Mouse (Mus musculus) CH12.LX (cell line): ENCODE measurements around the gene Bard1. TPM values are rescaled to one million over a fixed set of nuclear protein-coding genes. Genes with fewer than 3 reads are reported as not detected.

Experiments used
- DNase-seq: peaks from one replicate; pipeline ENCODE4 v3.0.0-alpha.2; 2013; ENCODE audit errors: extremely low read depth
- H3K27ac ChIP-seq: 2 replicates; pipeline ENCODE4 v1.5.1; 2012; ENCODE audit warnings: low read depth, mild to moderate bottlenecking, control low read depth, moderate library complexity; ENCODE audit not compliant: insufficient read depth
- H3K27me3 ChIP-seq: replicated peaks from 2 replicates; pipeline ENCODE3; 2012; ENCODE audit warnings: inconsistent platforms
- H3K36me3 ChIP-seq, 2 experiments: replicated peaks in 1 of 2; 2 replicates each; pipeline versions ENCODE3 to v1.6.1; 2012; ENCODE audit warnings: inconsistent platforms in 1 of 2, low read length in 1 of 2, mild to moderate bottlenecking in 1 of 2, mixed read lengths in 1 of 2, moderate library complexity in 1 of 2; ENCODE audit not compliant: control insufficient read depth in 1 of 2, insufficient read depth in 1 of 2
- H3K4me1 ChIP-seq, 2 experiments: 2 replicates each; pipeline ENCODE4 v1.6.1; 2012; ENCODE audit warnings: inconsistent platforms in 1 of 2, moderate library complexity in 1 of 2; ENCODE audit not compliant: insufficient read depth in 2 of 2, control insufficient read depth in 1 of 2
- H3K4me2 ChIP-seq: 2 replicates; pipeline ENCODE4 v1.6.1; 2012; ENCODE audit warnings: low read depth, mild to moderate bottlenecking, control low read depth; ENCODE audit not compliant: poor library complexity, insufficient read depth, severe bottlenecking
- H3K4me3 ChIP-seq, 3 experiments: fragments of 150-350 bp in 1 of 3; sonication (generic) in 1 of 3; replicated peaks in 1 of 3; 2 replicates each; pipeline versions ENCODE3 to v1.5.1; 2011 to 2012; ENCODE audit warnings: low read depth in 2 of 3, low read length in 2 of 3, mild to moderate bottlenecking in 2 of 3, moderate library complexity in 2 of 3, control low read depth in 1 of 3, improper control_type of control experiment in 1 of 3, inconsistent platforms in 1 of 3, mixed read lengths in 1 of 3; ENCODE audit not compliant: poor library complexity in 1 of 3
- H3K79me2 ChIP-seq: replicated peaks from 2 replicates; pipeline ENCODE4 v1.6.1; 2012; ENCODE audit warnings: mild to moderate bottlenecking, moderate library complexity; ENCODE audit not compliant: control insufficient read depth, poor library complexity, insufficient read depth, severe bottlenecking; ENCODE audit errors: extremely low read depth
- H3K9ac ChIP-seq: 2 replicates; pipeline ENCODE4 v1.6.1; 2012; ENCODE audit warnings: low read depth, mild to moderate bottlenecking, control low read depth, moderate library complexity; ENCODE audit not compliant: insufficient read depth
- H3K9me3 ChIP-seq: replicated peaks from 2 replicates; pipeline ENCODE3; 2012; ENCODE audit warnings: low read length, inconsistent platforms, mixed read lengths
- BHLHE40 ChIP-seq: IDR thresholded peaks from 2 replicates; pipeline ENCODE4 v1.6.1; 2011; ENCODE audit warnings: mild to moderate bottlenecking, low read depth, low read length, improper control_type of control experiment
- CHD1 ChIP-seq: IDR thresholded peaks from 2 replicates; pipeline ENCODE4 v1.6.1; 2012; ENCODE audit warnings: low read depth, low read length, improper control_type of control experiment, inconsistent platforms
- CHD2 ChIP-seq: IDR thresholded peaks from 2 replicates; pipeline ENCODE4 v1.6.1; 2011; ENCODE audit warnings: low read length, improper control_type of control experiment
- CTCF ChIP-seq, 2 experiments: IDR thresholded peaks in 1 of 2; conservative IDR thresholded peaks in 1 of 2; 2 replicates each; pipeline ENCODE4 v1.5.1; 2011 to 2012; ENCODE audit warnings: low read depth in 2 of 2, low read length in 2 of 2, improper control_type of control experiment in 1 of 2, inconsistent platforms in 1 of 2, mild to moderate bottlenecking in 1 of 2, moderate library complexity in 1 of 2
- E2F4 ChIP-seq: IDR thresholded peaks from 2 replicates; pipeline ENCODE4 v1.6.1; 2011; ENCODE audit warnings: low read depth, low read length, improper control_type of control experiment; ENCODE audit not compliant: insufficient replicate concordance
- ELF1 ChIP-seq: IDR thresholded peaks from 2 replicates; pipeline ENCODE4 v1.6.1; 2014; ENCODE audit warnings: low read depth, mild to moderate bottlenecking, inconsistent platforms, low read length, improper control_type of control experiment
- EP300 ChIP-seq: IDR thresholded peaks from 2 replicates; pipeline ENCODE4 v1.6.1; 2011; ENCODE audit warnings: low read length, improper control_type of control experiment
- ETS1 ChIP-seq: conservative IDR thresholded peaks from 2 replicates; pipeline ENCODE4 v1.6.1; 2012; ENCODE audit warnings: low read depth, mild to moderate bottlenecking, inconsistent platforms, low read length, improper control_type of control experiment, moderate library complexity
- GABPA ChIP-seq: IDR thresholded peaks from 2 replicates; pipeline ENCODE4 v1.6.1; 2012; ENCODE audit warnings: low read depth, low read length, improper control_type of control experiment, inconsistent platforms; ENCODE audit not compliant: insufficient replicate concordance
- HCFC1 ChIP-seq: IDR thresholded peaks from 2 replicates; pipeline ENCODE4 v1.6.1; 2012; ENCODE audit warnings: low read depth, mild to moderate bottlenecking, inconsistent platforms, low read length, improper control_type of control experiment
- JUN ChIP-seq: IDR thresholded peaks from 2 replicates; pipeline ENCODE4 v1.6.1; 2011; ENCODE audit warnings: low read depth, mild to moderate bottlenecking, low read length, improper control_type of control experiment, moderate library complexity; ENCODE audit not compliant: insufficient read depth
- JUND ChIP-seq: conservative IDR thresholded peaks from 2 replicates; pipeline ENCODE4 v1.6.1; 2011; ENCODE audit warnings: low read depth, low read length, improper control_type of control experiment
- MAFK ChIP-seq: IDR thresholded peaks from 2 replicates; pipeline ENCODE4 v1.6.1; 2011; ENCODE audit warnings: low read length, improper control_type of control experiment; ENCODE audit not compliant: insufficient replicate concordance
- MAX ChIP-seq: IDR thresholded peaks from 2 replicates; pipeline ENCODE4 v1.6.1; 2011; ENCODE audit warnings: low read length, improper control_type of control experiment
- MAZ ChIP-seq: IDR thresholded peaks from 2 replicates; pipeline ENCODE4 v1.6.1; 2012; ENCODE audit warnings: low read depth, mild to moderate bottlenecking, inconsistent platforms, low read length, improper control_type of control experiment, moderate library complexity
- MEF2A ChIP-seq: IDR thresholded peaks from 2 replicates; pipeline ENCODE4 v1.6.1; 2014; ENCODE audit warnings: low read depth, mild to moderate bottlenecking, inconsistent platforms, low read length, improper control_type of control experiment, borderline replicate concordance
- MXI1 ChIP-seq: IDR thresholded peaks from 2 replicates; pipeline ENCODE4 v1.6.1; 2011; ENCODE audit warnings: mild to moderate bottlenecking, low read depth, low read length, improper control_type of control experiment
- MYC ChIP-seq: IDR thresholded peaks from 2 replicates; pipeline ENCODE4 v1.6.1; 2011; ENCODE audit warnings: low read depth, mild to moderate bottlenecking, improper control_type of control experiment, low read length
- NELFE ChIP-seq: IDR thresholded peaks from 2 replicates; pipeline ENCODE4 v1.6.1; 2011; ENCODE audit warnings: low read depth, low read length, improper control_type of control experiment
- NRF1 ChIP-seq: IDR thresholded peaks from 2 replicates; pipeline ENCODE4 v1.6.1; 2014; ENCODE audit warnings: low read depth, mild to moderate bottlenecking, inconsistent platforms, low read length, improper control_type of control experiment, moderate library complexity
- PAX5 ChIP-seq: IDR thresholded peaks from 2 replicates; pipeline ENCODE4 v1.6.1; 2012; ENCODE audit warnings: low read length, inconsistent platforms, mixed read lengths
- POLR2A ChIP-seq: IDR thresholded peaks from 2 replicates; pipeline ENCODE4 v1.6.1; 2011; ENCODE audit warnings: low read depth, mild to moderate bottlenecking, improper control_type of control experiment, low read length
- POLR2AphosphoS2 ChIP-seq: IDR thresholded peaks from 2 replicates; pipeline ENCODE4 v1.6.1; 2011; ENCODE audit warnings: low read depth, low read length, improper control_type of control experiment
- RAD21 ChIP-seq: IDR thresholded peaks from 2 replicates; pipeline ENCODE4 v1.6.1; 2011; ENCODE audit warnings: low read depth, mild to moderate bottlenecking, low read length, improper control_type of control experiment, moderate library complexity
- RCOR1 ChIP-seq: conservative IDR thresholded peaks from 2 replicates; pipeline ENCODE4 v1.6.1; 2012; ENCODE audit warnings: low read depth, mild to moderate bottlenecking, inconsistent platforms, low read length, improper control_type of control experiment
- SIN3A ChIP-seq: IDR thresholded peaks from 2 replicates; pipeline ENCODE4 v1.6.1; 2012; ENCODE audit warnings: low read length, improper control_type of control experiment, inconsistent platforms
- SMC3 ChIP-seq: IDR thresholded peaks from 2 replicates; pipeline ENCODE4 v1.6.1; 2011; ENCODE audit warnings: low read depth, low read length, improper control_type of control experiment
- TBP ChIP-seq: conservative IDR thresholded peaks from 2 replicates; pipeline ENCODE4 v1.6.1; 2011; ENCODE audit warnings: low read depth, low read length, improper control_type of control experiment
- TCF12 ChIP-seq: IDR thresholded peaks from 2 replicates; pipeline ENCODE4 v1.6.1; 2014; ENCODE audit warnings: low read depth, mild to moderate bottlenecking, inconsistent platforms, low read length, improper control_type of control experiment
- UBTF ChIP-seq: IDR thresholded peaks from 2 replicates; pipeline ENCODE4 v1.6.1; 2012; ENCODE audit warnings: low read depth, mild to moderate bottlenecking, inconsistent platforms, low read length, improper control_type of control experiment, moderate library complexity
- USF2 ChIP-seq: conservative IDR thresholded peaks from 2 replicates; pipeline ENCODE4 v1.6.1; 2011; ENCODE audit warnings: low read depth, low read length, improper control_type of control experiment
- ZC3H11A ChIP-seq: IDR thresholded peaks from 2 replicates; pipeline ENCODE4 v1.6.1; 2012; ENCODE audit warnings: low read depth, mild to moderate bottlenecking, inconsistent platforms, low read length, improper control_type of control experiment
- ZKSCAN1 ChIP-seq: IDR thresholded peaks from 2 replicates; pipeline ENCODE4 v1.6.1; 2012; ENCODE audit warnings: low read depth, inconsistent platforms, low read length, improper control_type of control experiment, borderline replicate concordance
- ZMIZ1 ChIP-seq: IDR thresholded peaks from 2 replicates; pipeline ENCODE4 v1.6.1; 2012; ENCODE audit warnings: low read depth, mild to moderate bottlenecking, inconsistent platforms, low read length, improper control_type of control experiment
- ZNF384 ChIP-seq: IDR thresholded peaks from 2 replicates; pipeline ENCODE4 v1.6.1; 2012; ENCODE audit warnings: low read depth, low read length, improper control_type of control experiment, inconsistent platforms
- dilution Hi-C: fragments of 300-500 bp; cut with MboI; formaldehyde crosslinking; loops from 2 replicates; pipeline ENCODE4 v1.14.3; 2020; ENCODE audit warnings: low sequenced_read_pairs; ENCODE audit not compliant: extremely low pct_unique_long_range_greater_than_20kb, extremely low pct_ligation_motif_present
- in situ Hi-C: fragments of 300-500 bp; cut with MboI; formaldehyde crosslinking; loops from 3 replicates; pipeline ENCODE4 v1.14.3; 2019; ENCODE audit warnings: low sequenced_read_pairs, low pct_ligation_motif_present, low pct_unique_long_range_greater_than_20kb, mixed read lengths
- polyA plus RNA-seq: library from polyadenylated mRNA; unstranded; fragments of >175 nt; gene quantifications from 2 replicates; pipeline ENCODE4 v1.2.1, GENCODE M21; 2012; ENCODE audit warnings: low read depth; ENCODE audit not compliant: insufficient read length
- total RNA-seq, 2 experiments: library from RNA; depleted of rRNA; stranded (reverse); fragments of 300-350 nt in 1 of 2; fragments of >200 nt in 1 of 2; gene quantifications; 2 replicates each; pipeline ENCODE4 v1.2.3; 2012 to 2014

Bard1 gene
- total and polyA plus RNA-seq, 3 experiments, result 7.1 to 9.5 (median 8.8) TPM

DNA sequence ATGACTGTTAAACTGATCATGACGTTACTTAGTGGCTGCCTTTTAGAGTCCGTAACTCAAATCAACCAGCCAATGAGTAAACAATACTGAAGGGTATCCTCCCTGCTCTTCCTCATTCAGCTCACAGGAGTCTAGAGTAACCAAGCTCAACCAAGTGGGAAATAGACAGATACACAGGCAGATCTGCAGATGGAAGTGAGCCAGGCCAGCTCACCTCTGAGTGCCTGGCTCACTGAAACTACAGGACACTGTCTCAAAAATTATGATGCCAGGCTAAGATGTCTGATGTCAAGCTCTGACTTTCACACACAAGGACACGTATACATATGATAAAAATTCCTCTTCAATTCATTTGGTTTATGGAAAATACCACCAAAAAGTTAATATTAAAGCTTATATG is 59.0 kb downstream of the Bard1 start:
- no peak overlapping the region for H3K9ac ChIP-seq
- H3K9me3 ChIP-seq, result no peaks in the 10 kb centered on the region
- no peak for DNase-seq
- no peak overlapping the region for H3K27ac ChIP-seq
- peaks cover 0 to 3% of the 10 kb centered on the region in 2 experiments; a peak in 1 of 4 replicates for H3K4me1 ChIP-seq
- no peaks in the 10 kb centered on the region for H3K27me3 ChIP-seq
- peaks cover 10 to 44% of the 10 kb centered on the region in 2 experiments for H3K36me3 ChIP-seq
- in situ Hi-C loops, result no loop called here
- no peak overlapping the region for H3K4me3 ChIP-seq
- TF ChIP-seq JUND, result no peak
- no peak for TF ChIP-seq RAD21
- no peak for TF ChIP-seq MEF2A
- TF ChIP-seq PAX5, result no peak
- no peaks in the 10 kb centered on the region for H3K79me2 ChIP-seq
- H3K4me2 ChIP-seq, result no peak overlapping the region
- dilution Hi-C loops, result no loop called here

DNA sequence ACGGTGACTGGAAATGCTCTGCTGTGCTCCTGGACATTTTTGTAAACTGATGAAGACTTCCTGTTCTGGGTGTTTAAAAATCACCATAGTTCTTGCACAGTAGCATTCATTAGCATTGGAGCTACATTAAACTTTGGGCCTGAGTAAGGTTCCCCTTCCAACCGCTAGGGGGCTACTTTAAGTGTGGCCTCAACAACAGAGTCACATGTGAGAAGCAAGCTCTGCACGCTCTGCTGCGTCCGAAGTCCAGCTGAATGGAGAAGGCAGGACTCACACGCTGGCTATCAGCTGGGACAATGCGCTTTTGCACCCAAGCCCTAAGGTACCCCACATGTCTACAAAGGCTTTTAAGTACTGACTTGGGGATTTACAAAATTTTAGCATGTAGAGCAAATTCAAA is 65.9 kb downstream of the Bard1 start:
- dilution Hi-C loops (no loop called here), in situ Hi-C loops (no loop called here)
- H3K9ac ChIP-seq, result no peak overlapping the region
- H3K4me2 ChIP-seq, result no peak overlapping the region
- H3K4me3 ChIP-seq, result no peak overlapping the region
- H3K9me3 ChIP-seq, result no peaks in the 10 kb centered on the region
- H3K79me2 ChIP-seq, result no peaks in the 10 kb centered on the region
- H3K27ac ChIP-seq, result no peak overlapping the region
- H3K4me1 ChIP-seq, result no peaks in the 10 kb centered on the region
- DNase-seq, result peak; percentile 57
- peaks cover 8 to 54% of the 10 kb centered on the region in 2 experiments for H3K36me3 ChIP-seq
- H3K27me3 ChIP-seq, result no peaks in the 10 kb centered on the region
- TF ChIP-seq MEF2A (no peak), POLR2A (no peak), ZNF384 (no peak), POLR2AphosphoS2 (no peak), ZMIZ1 (no peak), GABPA (no peak), TBP (no peak), NRF1 (no peak), RCOR1 (no peak), JUN (no peak), MAZ (no peak), CTCF (conservative IDR thresholded peaks at IDR 0.05 in 1 of 2, IDR thresholded peaks at IDR 0.05 in 1 of 2; ENCODE audit: low read depth in 2 of 2, low read length in 2 of 2) (peak; percentile 63 to 86), CHD2 (no peak), BHLHE40 (0 out of 2 replicates have a peak, but pooled peaks have one; percentile 41), TCF12 (no peak), MAFK (peak; percentile 12; the same call in 1 of the 2 replicates), MXI1 (no peak), ZKSCAN1 (no peak), MAX (peak; percentile 64), EP300 (no peak), PAX5 (no peak), ETS1 (no peak), SIN3A (no peak), ZC3H11A (no peak), NELFE (no peak), UBTF (no peak), HCFC1 (no peak), MYC (peak; percentile 66; the same call in 1 of the 2 replicates), E2F4 (no peak), CHD1 (no peak), ELF1 (no peak), USF2 (no peak), SMC3 (peak; percentile 63)
